Mouse (Mus musculus): ENCODE data around the gene Ltb. TPM values are rescaled to one million over a fixed set of nuclear protein-coding genes. Genes with fewer than 3 reads are reported as not detected.

The Ltb gene
- polyA plus RNA-seq, 1 experiment = 358 TPM

GRCm38 (mm10) chr17:35153931-35154330, 40.3 kb upstream of the Ltb start:
- DNase-seq = no peak
- no peak overlapping the region for H3K4me3 ChIP-seq (ENCODE audit: control insufficient read depth, insufficient read depth, low read length)
- TF ChIP-seq POLR2A (IDR thresholded peaks at IDR 0.05; ENCODE audit: control insufficient read depth, extremely low read depth, insufficient read depth, low read length, poor library complexity) (no peak), CTCF (IDR thresholded peaks at IDR 0.05; ENCODE audit: borderline replicate concordance, control insufficient read depth, extremely low read depth, insufficient read depth, low read length, poor library complexity) (no peak)
- H3K36me3 ChIP-seq (ENCODE audit: control insufficient read depth, insufficient read depth, low read length) = peaks cover 97% of the 10 kb centered on the region
- no peak overlapping the region for H3K27ac ChIP-seq (ENCODE audit: control insufficient read depth, insufficient read depth, low read length)
- no peaks in the 10 kb centered on the region for H3K4me1 ChIP-seq (replicated peaks; ENCODE audit: control insufficient read depth, insufficient read depth, low read length)
- 94% methylated on average over 4 of the region's 4 CpGs for WGBS
- H3K27me3 ChIP-seq (ENCODE audit: control insufficient read depth, insufficient read depth, low read length) = no peaks in the 10 kb centered on the region

- Histone ChIP-seq H3K27ac (ENCODE audit: control insufficient read depth, insufficient read depth, low read length) (no peak overlapping the region), H3K27me3 (ENCODE audit: control insufficient read depth, insufficient read depth, low read length) (no peaks in the 10 kb centered on the region), H3K4me1 (replicated peaks; ENCODE audit: control insufficient read depth, insufficient read depth, low read length) (no peaks in the 10 kb centered on the region), H3K4me3 (ENCODE audit: control insufficient read depth, insufficient read depth, low read length) (no peak overlapping the region), H3K36me3 (ENCODE audit: control insufficient read depth, insufficient read depth, low read length) (peaks cover 97% of the 10 kb centered on the region)
- TF ChIP-seq POLR2A (IDR thresholded peaks at IDR 0.05; ENCODE audit: control insufficient read depth, extremely low read depth, insufficient read depth, low read length, poor library complexity) (no peak), CTCF (IDR thresholded peaks at IDR 0.05; ENCODE audit: borderline replicate concordance, control insufficient read depth, extremely low read depth, insufficient read depth, low read length, poor library complexity) (no peak)
- DNase-seq = no peak
- 96% methylated on average over 7 of the region's 7 CpGs for WGBS
Measured at GRCm38 (mm10) chr17:35154616-35155015, 39.6 kb upstream of the Ltb start.

DNA sequence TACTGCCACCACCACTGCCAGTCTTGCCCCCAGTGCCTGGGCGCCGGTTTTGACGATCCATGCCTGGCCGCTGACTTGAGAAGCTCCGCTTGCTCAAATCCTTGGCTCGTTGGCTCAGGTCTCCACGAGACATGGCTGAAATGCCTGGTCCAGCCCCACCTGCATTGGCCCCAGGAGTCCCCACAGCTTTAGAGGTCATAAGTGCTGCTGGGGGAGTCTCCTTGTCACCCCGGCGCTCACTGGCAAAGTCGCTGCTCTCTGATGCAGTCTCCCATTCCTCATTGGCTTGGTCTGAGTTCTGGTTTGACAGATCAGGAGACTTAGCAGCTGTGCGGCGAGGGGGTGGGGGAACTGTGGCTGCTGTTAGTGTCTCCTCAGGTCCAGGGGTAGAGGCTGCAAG, 38.8 kb upstream of the Ltb start:
- TF ChIP-seq POLR2A (IDR thresholded peaks at IDR 0.05; ENCODE audit: control insufficient read depth, extremely low read depth, insufficient read depth, low read length, poor library complexity) (no peak), CTCF (IDR thresholded peaks at IDR 0.05; ENCODE audit: borderline replicate concordance, control insufficient read depth, extremely low read depth, insufficient read depth, low read length, poor library complexity) (no peak)

DNA sequence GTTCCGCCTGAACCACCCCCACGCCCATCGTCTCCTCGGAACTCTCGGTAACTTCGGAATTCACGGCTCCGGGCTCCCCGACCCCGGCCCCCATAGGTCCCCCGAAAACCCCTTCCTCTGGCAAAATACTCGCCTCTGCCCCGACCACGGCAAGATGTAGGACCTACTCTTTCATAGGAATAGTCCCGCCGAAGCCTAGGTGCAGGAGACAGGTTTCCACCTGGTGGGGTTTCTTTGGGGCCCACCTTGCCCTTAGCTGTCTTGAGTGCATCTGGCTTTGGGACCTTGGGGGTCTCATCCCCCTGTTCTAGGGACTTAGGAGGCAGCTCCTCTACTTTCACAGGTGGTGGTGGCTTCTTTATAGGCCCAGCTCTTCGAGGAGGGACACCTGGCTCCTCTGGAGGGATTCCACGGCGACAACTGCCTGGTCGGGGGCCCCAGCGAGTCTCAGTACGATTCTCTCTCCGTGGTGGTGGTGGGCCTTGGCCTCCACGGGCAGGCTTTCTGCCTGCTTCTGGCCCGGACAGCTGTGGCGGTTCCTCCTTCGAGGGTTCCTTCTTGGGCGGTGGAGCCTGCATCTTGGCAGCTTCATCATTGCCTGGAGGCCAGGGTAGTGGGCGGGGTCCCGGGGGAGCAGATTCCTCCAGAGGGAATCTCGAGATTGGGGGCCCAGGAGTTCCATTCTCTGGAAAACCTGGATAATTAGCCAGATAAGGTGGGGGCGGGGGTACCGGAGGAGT, 37.6 kb upstream of the Ltb start:
- DNase-seq = no peak
- H3K4me1 ChIP-seq (replicated peaks; ENCODE audit: control insufficient read depth, insufficient read depth, low read length) = no peaks in the 10 kb centered on the region
- no peaks in the 10 kb centered on the region for H3K27me3 ChIP-seq (ENCODE audit: control insufficient read depth, insufficient read depth, low read length)
- WGBS = 95% methylated on average over 33 of the region's 33 CpGs
- no peak overlapping the region for H3K27ac ChIP-seq (ENCODE audit: control insufficient read depth, insufficient read depth, low read length)
- H3K4me3 ChIP-seq (ENCODE audit: control insufficient read depth, insufficient read depth, low read length) = no peak overlapping the region
- peaks cover 100% of the 10 kb centered on the region for H3K36me3 ChIP-seq (ENCODE audit: control insufficient read depth, insufficient read depth, low read length)
- TF ChIP-seq CTCF (IDR thresholded peaks at IDR 0.05; ENCODE audit: borderline replicate concordance, control insufficient read depth, extremely low read depth, insufficient read depth, low read length, poor library complexity) (no peak), POLR2A (IDR thresholded peaks at IDR 0.05; ENCODE audit: control insufficient read depth, extremely low read depth, insufficient read depth, low read length, poor library complexity) (no peak)

More for the DNA sequence above, 38.8 kb upstream of the Ltb start:
- H3K36me3 ChIP-seq (ENCODE audit: control insufficient read depth, insufficient read depth, low read length) = peaks cover 97% of the 10 kb centered on the region
- H3K4me1 ChIP-seq (replicated peaks; ENCODE audit: control insufficient read depth, insufficient read depth, low read length) = no peaks in the 10 kb centered on the region
- whole genome bisulfite sequencing = over 99% methylated on average over 12 of the region's 12 CpGs
- H3K27me3 ChIP-seq (ENCODE audit: control insufficient read depth, insufficient read depth, low read length) = no peaks in the 10 kb centered on the region
- H3K27ac ChIP-seq (ENCODE audit: control insufficient read depth, insufficient read depth, low read length) = no peak overlapping the region
- H3K4me3 ChIP-seq (ENCODE audit: control insufficient read depth, insufficient read depth, low read length) = no peak overlapping the region
- DNase-seq = no peak

GRCm38 (mm10) chr17:35157254-35157653, 37.0 kb upstream of the Ltb start:
- Histone ChIP-seq H3K27ac (ENCODE audit: control insufficient read depth, insufficient read depth, low read length) (no peak overlapping the region), H3K27me3 (ENCODE audit: control insufficient read depth, insufficient read depth, low read length) (no peaks in the 10 kb centered on the region), H3K4me3 (ENCODE audit: control insufficient read depth, insufficient read depth, low read length) (no peak overlapping the region), H3K36me3 (ENCODE audit: control insufficient read depth, insufficient read depth, low read length) (peaks cover 95% of the 10 kb centered on the region), H3K4me1 (replicated peaks; ENCODE audit: control insufficient read depth, insufficient read depth, low read length) (no peaks in the 10 kb centered on the region; the same call in 1 of the 2 replicates)
- no peak for DNase-seq
- TF ChIP-seq CTCF (IDR thresholded peaks at IDR 0.05; ENCODE audit: borderline replicate concordance, control insufficient read depth, extremely low read depth, insufficient read depth, low read length, poor library complexity) (no peak), POLR2A (IDR thresholded peaks at IDR 0.05; ENCODE audit: control insufficient read depth, extremely low read depth, insufficient read depth, low read length, poor library complexity) (no peak)
- WGBS = 97% methylated on average over 8 of the region's 8 CpGs

DNA sequence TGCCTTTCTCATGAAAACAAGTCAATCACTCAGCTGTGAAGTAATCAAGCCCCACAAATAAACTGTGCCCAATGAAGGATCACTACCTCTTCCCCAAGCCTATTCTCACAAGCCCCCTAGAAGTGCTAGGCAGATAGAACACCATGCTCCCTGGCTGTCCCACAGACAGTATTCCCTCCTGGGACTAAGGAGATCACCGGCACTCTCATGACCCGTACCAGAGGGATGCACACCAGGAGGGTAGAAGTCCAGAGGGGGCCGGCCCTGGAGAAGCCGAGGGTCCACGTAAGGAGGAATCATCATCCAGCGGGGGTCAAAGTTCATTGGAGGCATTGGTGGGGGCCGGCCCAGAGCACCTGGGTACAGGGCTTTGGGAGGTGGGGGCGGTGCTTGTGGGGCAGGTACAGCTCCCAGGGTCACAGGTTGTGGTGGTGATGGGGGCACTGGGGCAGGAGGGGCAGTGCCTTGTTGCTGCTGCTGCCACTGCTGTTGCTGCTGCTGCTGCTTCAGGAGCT, 36.5 kb upstream of the Ltb start:
- peaks cover 91% of the 10 kb centered on the region for H3K36me3 ChIP-seq (ENCODE audit: control insufficient read depth, insufficient read depth, low read length)
- WGBS = 98% methylated on average over 8 of the region's 8 CpGs
- no peak for DNase-seq
- H3K4me3 ChIP-seq (ENCODE audit: control insufficient read depth, insufficient read depth, low read length) = no peak overlapping the region
- no peaks in the 10 kb centered on the region for H3K27me3 ChIP-seq (ENCODE audit: control insufficient read depth, insufficient read depth, low read length)
- no peak for TF ChIP-seq POLR2A (IDR thresholded peaks at IDR 0.05; ENCODE audit: control insufficient read depth, extremely low read depth, insufficient read depth, low read length, poor library complexity)
- H3K4me1 ChIP-seq (replicated peaks; ENCODE audit: control insufficient read depth, insufficient read depth, low read length) = peaks cover 1% of the 10 kb centered on the region
- no peak overlapping the region for H3K27ac ChIP-seq (ENCODE audit: control insufficient read depth, insufficient read depth, low read length)
